In the genomic region with DNA sequence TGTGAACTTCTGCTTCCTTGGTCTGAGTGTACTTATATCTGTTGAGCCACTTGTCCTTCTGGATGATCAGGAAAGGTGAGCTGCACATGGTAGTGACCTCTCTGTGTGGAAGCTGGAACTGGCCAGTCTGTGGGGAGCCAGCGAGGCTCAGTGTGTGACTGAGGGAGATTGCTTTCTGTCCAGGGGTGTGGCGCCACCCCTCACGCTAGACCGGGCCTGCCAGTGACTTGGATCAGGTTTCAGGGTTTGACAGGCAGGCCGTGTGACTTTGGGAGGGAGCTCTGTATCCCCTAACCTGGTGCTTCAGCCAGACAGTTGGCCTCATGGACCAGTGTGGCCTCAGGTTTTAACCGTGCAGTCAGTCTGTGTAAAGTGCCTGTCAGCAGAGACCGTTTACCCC, we compare ENCODE assay signal across 11 mouse cellular contexts. TPM values are rescaled to one million over a fixed set of nuclear protein-coding genes. Genes with fewer than 3 reads are reported as not detected.
DNase-seq lines count a peak whose midpoint lies in the region; ATAC-seq and TF ChIP-seq lines count a peak whose summit lies in the region.
"Had no signal": no experiment of that assay in that cellular context is flagged by ENCODE, and none has a peak within 500 bp of the region (broad histone marks: within the 10 kb centered on the region; RNA-seq: fewer than 3 reads in every experiment).

No protein-coding gene starts in this region.

- H3K9ac ChIP-seq in intestine, embryonic 14.5 days (ENCODE audit: low read length) = no peak overlapping the region
- H3K9ac ChIP-seq in intestine, postnatal 0 days (ENCODE audit: low read depth, low read length) = no peak overlapping the region
- peak overlapping the region; percentile 20; the same call in 1 of the 2 replicates for H3K9ac ChIP-seq in embryonic facial prominence, embryonic 12.5 days
- 0 out of 2 replicates have a peak overlapping the region, but pooled peaks have one; percentile 19 for H3K9ac ChIP-seq in midbrain, postnatal 0 days (replicated peaks; ENCODE audit: low read length, poor library complexity, severe bottlenecking)

- H3K36me3 ChIP-seq in intestine, embryonic 14.5 days (ENCODE audit: control insufficient read depth, insufficient read depth, low read length) = peaks cover 18% of the 10 kb centered on the region
- H3K36me3 ChIP-seq in intestine, postnatal 0 days (ENCODE audit: control insufficient read depth, insufficient read depth) = peaks cover 31% of the 10 kb centered on the region
- peaks cover 45% of the 10 kb centered on the region for H3K36me3 ChIP-seq in embryonic facial prominence, embryonic 12.5 days
- H3K36me3 ChIP-seq in midbrain, postnatal 0 days (ENCODE audit: insufficient read depth, low read length) = peaks cover 18% of the 10 kb centered on the region

- H3K4me1 ChIP-seq in intestine, embryonic 14.5 days (replicated peaks; ENCODE audit: control insufficient read depth, insufficient read depth, low read length) = peaks cover 10% of the 10 kb centered on the region; the same call in 1 of the 2 replicates
- H3K4me1 ChIP-seq in intestine, postnatal 0 days (replicated peaks; ENCODE audit: control insufficient read depth, insufficient read depth, low read length) = no peaks in the 10 kb centered on the region
- H3K4me1 ChIP-seq in embryonic facial prominence, embryonic 12.5 days = peaks cover 26% of the 10 kb centered on the region
- H3K4me1 ChIP-seq in midbrain, postnatal 0 days (ENCODE audit: insufficient read depth, low read length) = no peaks in the 10 kb centered on the region

- no peak overlapping the region for H3K4me2 ChIP-seq in intestine, embryonic 14.5 days (ENCODE audit: low read length)
- no peak overlapping the region for H3K4me2 ChIP-seq in intestine, postnatal 0 days (replicated peaks; ENCODE audit: low read depth)
- 0 out of 2 replicates have a peak overlapping the region, but pooled peaks have one; percentile 4 for H3K4me2 ChIP-seq in embryonic facial prominence, embryonic 12.5 days (replicated peaks)
- no peak overlapping the region for H3K4me2 ChIP-seq in midbrain, postnatal 0 days (ENCODE audit: low read depth, low read length, poor library complexity, severe bottlenecking)

- H3K4me3 ChIP-seq in intestine, embryonic 14.5 days (ENCODE audit: low read depth, low read length) = no peak overlapping the region
- H3K4me3 ChIP-seq in intestine, postnatal 0 days (ENCODE audit: low read depth, low read length) = no peak overlapping the region
- no peak overlapping the region for H3K4me3 ChIP-seq in embryonic facial prominence, embryonic 12.5 days
- H3K4me3 ChIP-seq in midbrain, postnatal 0 days (ENCODE audit: low read depth, low read length) = no peak overlapping the region
- H3K4me3 ChIP-seq: megakaryocyte, embryonic 14.5 days had no signal

- peak; percentile 36; the same call in 1 of the 2 replicates for ATAC-seq in intestine, embryonic 14.5 days (replicated peaks; ENCODE audit: low FRiP score, low TSS enrichment, low read depth)
- no peak for ATAC-seq in intestine, postnatal 0 days
- peak; percentile 71 for ATAC-seq in embryonic facial prominence, embryonic 12.5 days (ENCODE audit: insufficient number of reproducible peaks, insufficient read depth, low FRiP score, low TSS enrichment)
- ATAC-seq in midbrain, postnatal 0 days (ENCODE audit: low FRiP score) = no peak

- H3K9me3 ChIP-seq in intestine, embryonic 14.5 days (ENCODE audit: control insufficient read depth, low read length) = no peaks in the 10 kb centered on the region
- no peaks in the 10 kb centered on the region for H3K9me3 ChIP-seq in intestine, postnatal 0 days (ENCODE audit: control insufficient read depth)
- H3K9me3 ChIP-seq in embryonic facial prominence, embryonic 12.5 days = no peaks in the 10 kb centered on the region
- H3K9me3 ChIP-seq in midbrain, postnatal 0 days (ENCODE audit: low read length) = no peaks in the 10 kb centered on the region
- H3K9me3 ChIP-seq: megakaryocyte, embryonic 14.5 days had no signal

- H3K27me3 ChIP-seq in intestine, embryonic 14.5 days (replicated peaks; ENCODE audit: control insufficient read depth, insufficient read depth, low read length) = no peaks in the 10 kb centered on the region
- no peaks in the 10 kb centered on the region for H3K27me3 ChIP-seq in intestine, postnatal 0 days (replicated peaks; ENCODE audit: control insufficient read depth, insufficient read depth, low read length)
- H3K27me3 ChIP-seq in embryonic facial prominence, embryonic 12.5 days = no peaks in the 10 kb centered on the region
- H3K27me3 ChIP-seq in midbrain, postnatal 0 days (ENCODE audit: insufficient read depth, low read length) = no peaks in the 10 kb centered on the region
- H3K27me3 ChIP-seq: CH12.LX; megakaryocyte, embryonic 14.5 days had no signal

- no peak for DNase-seq in intestine, embryonic 14.5 days (ENCODE audit: low spot score)
- peak; percentile 44 for DNase-seq in heart, postnatal 4 days
- DNase-seq in midbrain, postnatal 0 days (ENCODE audit: low spot score) = no peak
- DNase-seq in frontal cortex, postnatal 25 days (ENCODE audit: low spot score in 2 of 2) = no peak
- DNase-seq in left cerebral cortex, adult 18-20 months (ENCODE audit: low spot score in 2 of 2) = no peak
- no peak for DNase-seq in cerebellum, postnatal 14 days

- 9% methylated on average over 7 of the region's 7 CpGs for WGBS in intestine, embryonic 14.5 days
- WGBS in intestine, postnatal 0 days = 23% methylated on average over 7 of the region's 7 CpGs
- WGBS in embryonic facial prominence, embryonic 12.5 days = 7% methylated on average over 7 of the region's 7 CpGs
- WGBS in midbrain, postnatal 0 days = 22% methylated on average over 7 of the region's 7 CpGs

- H3K27ac ChIP-seq in intestine, embryonic 14.5 days (ENCODE audit: low read depth) = no peak overlapping the region
- H3K27ac ChIP-seq in intestine, postnatal 0 days (ENCODE audit: low read depth, low read length) = no peak overlapping the region; the same call in 1 of the 2 replicates
- H3K27ac ChIP-seq in embryonic facial prominence, embryonic 12.5 days = peak overlapping the region; percentile 80
- H3K27ac ChIP-seq in midbrain, postnatal 0 days (ENCODE audit: low read depth, low read length) = no peak overlapping the region

- no peak for TF ChIP-seq CTCF in intestine, postnatal 0 days (IDR thresholded peaks at IDR 0.05; ENCODE audit: low read depth)
- no peak for TF ChIP-seq CTCF in midbrain, postnatal 0 days (IDR thresholded peaks at IDR 0.05)

RNA-seq across cellular contexts. Expression of a gene that starts 13.8 kb away (rescaled TPM):
- 29.9 and 30.9 TPM in 2 replicates for polyA plus RNA-seq in intestine, embryonic 14.5 days (2014; fragmentation: Nextera tagmentation; extraction: Ambion mirVana)
- 9.7 and 9.8 TPM in 2 replicates for polyA plus RNA-seq in intestine, postnatal 0 days (2015; fragmentation: Nextera tagmentation; extraction: Ambion mirVana)
- polyA plus RNA-seq in embryonic facial prominence, embryonic 12.5 days (2016; fragmentation: Nextera tagmentation; extraction: Ambion mirVana) = 54.4 and 56.5 TPM in 2 replicates
- total RNA-seq in heart, postnatal 4 days (2021) = 10 to 100 TPM; 19.2 to 21.7 TPM
- 31.0 and 34.4 TPM in 2 replicates for total RNA-seq in midbrain, postnatal 0 days (2014; rRNA removed)
- polyA plus RNA-seq in midbrain, postnatal 0 days (2015; fragmentation: Nextera tagmentation; extraction: Ambion mirVana) = 30.1 and 30.8 TPM in 2 replicates
- 10 to 100 TPM; 38.8 to 47.7 TPM for total RNA-seq in left cerebral cortex, adult 18-20 months (2021)

RNA-seq across cellular contexts. Expression of a gene that starts 22.3 kb away (rescaled TPM):
- polyA plus RNA-seq in intestine, embryonic 14.5 days (2014; fragmentation: Nextera tagmentation; extraction: Ambion mirVana) = 0.20 TPM in 1 of 2 replicates, not detected in the other
- polyA plus RNA-seq in intestine, postnatal 0 days (2015; fragmentation: Nextera tagmentation; extraction: Ambion mirVana) = not detected in 2 replicates
- polyA plus RNA-seq in embryonic facial prominence, embryonic 12.5 days (2016; fragmentation: Nextera tagmentation; extraction: Ambion mirVana) = not detected in 2 replicates
- not detected for total RNA-seq in heart, postnatal 4 days (2021)
- total RNA-seq in midbrain, postnatal 0 days (2014; rRNA removed) = 1.9 and 4.5 TPM in 2 replicates
- 0.52 and 0.76 TPM in 2 replicates for polyA plus RNA-seq in midbrain, postnatal 0 days (2015; fragmentation: Nextera tagmentation; extraction: Ambion mirVana)
- 1 to 10 TPM; 2.3 to 4.9 TPM for total RNA-seq in left cerebral cortex, adult 18-20 months (2021)
- total RNA-seq: CH12.LX; common myeloid progenitor, adult 5-6 weeks had no signal

RNA-seq across cellular contexts. Expression of a gene that starts 37.7 kb away (rescaled TPM):
- 3.5 and 3.8 TPM in 2 replicates for polyA plus RNA-seq in intestine, embryonic 14.5 days (2014; fragmentation: Nextera tagmentation; extraction: Ambion mirVana)
- 4.7 and 8.0 TPM in 2 replicates for polyA plus RNA-seq in intestine, postnatal 0 days (2015; fragmentation: Nextera tagmentation; extraction: Ambion mirVana)
- polyA plus RNA-seq in embryonic facial prominence, embryonic 12.5 days (2016; fragmentation: Nextera tagmentation; extraction: Ambion mirVana) = not detected in 2 replicates
- total RNA-seq in heart, postnatal 4 days (2021) = 100 to 1,000 TPM; 865 to 923 TPM
- 0.05 TPM in 1 of 2 replicates, not detected in the other for total RNA-seq in midbrain, postnatal 0 days (2014; rRNA removed)
- 0.10 and 0.12 TPM in 2 replicates for polyA plus RNA-seq in midbrain, postnatal 0 days (2015; fragmentation: Nextera tagmentation; extraction: Ambion mirVana)
- total RNA-seq in left cerebral cortex, adult 18-20 months (2021) = under 1 TPM; 0.16 to 0.46 TPM
- total RNA-seq: common myeloid progenitor, adult 5-6 weeks had no signal

RNA-seq across cellular contexts. Expression of a gene that starts 42.4 kb away (rescaled TPM):
- polyA plus RNA-seq in intestine, embryonic 14.5 days (2014; fragmentation: Nextera tagmentation; extraction: Ambion mirVana) = 0.51 TPM in 1 of 2 replicates, not detected in the other
- polyA plus RNA-seq in intestine, postnatal 0 days (2015; fragmentation: Nextera tagmentation; extraction: Ambion mirVana) = not detected in 2 replicates
- not detected in 2 replicates for polyA plus RNA-seq in embryonic facial prominence, embryonic 12.5 days (2016; fragmentation: Nextera tagmentation; extraction: Ambion mirVana)
- total RNA-seq in heart, postnatal 4 days (2021) = 1 to 10 TPM in 1 of 2 experiments, under 1 TPM in 1; 0.61 to 1.3 TPM
- not detected in 2 replicates for total RNA-seq in midbrain, postnatal 0 days (2014; rRNA removed)
- 0.27 and 0.43 TPM in 2 replicates for polyA plus RNA-seq in midbrain, postnatal 0 days (2015; fragmentation: Nextera tagmentation; extraction: Ambion mirVana)
- not detected for total RNA-seq in left cerebral cortex, adult 18-20 months (2021)
- total RNA-seq: common myeloid progenitor, adult 5-6 weeks had no signal

RNA-seq across cellular contexts. Expression of a gene that starts 59.7 kb away (rescaled TPM):
- 0.30 TPM in 1 of 2 replicates, not detected in the other for polyA plus RNA-seq in intestine, embryonic 14.5 days (2014; fragmentation: Nextera tagmentation; extraction: Ambion mirVana)
- polyA plus RNA-seq in intestine, postnatal 0 days (2015; fragmentation: Nextera tagmentation; extraction: Ambion mirVana) = 0.14 TPM in 1 of 2 replicates, not detected in the other
- polyA plus RNA-seq in embryonic facial prominence, embryonic 12.5 days (2016; fragmentation: Nextera tagmentation; extraction: Ambion mirVana) = 0.31 and 0.53 TPM in 2 replicates
- total RNA-seq in heart, postnatal 4 days (2021) = not detected
- not detected in 2 replicates for total RNA-seq in midbrain, postnatal 0 days (2014; rRNA removed)
- polyA plus RNA-seq in midbrain, postnatal 0 days (2015; fragmentation: Nextera tagmentation; extraction: Ambion mirVana) = 0.07 and 0.12 TPM in 2 replicates
- not detected for total RNA-seq in left cerebral cortex, adult 18-20 months (2021)
- total RNA-seq: CH12.LX; common myeloid progenitor, adult 5-6 weeks had no signal

Comparison
In these comparisons a context has a peak if more than half of its experiments do, and no peak if none do; other contexts are left out.
1. ATAC-seq: peak in intestine, embryonic 14.5 days (single experiment) and embryonic facial prominence, embryonic 12.5 days (single experiment); none in intestine, postnatal 0 days (single experiment) and midbrain, postnatal 0 days (single experiment).
2. H3K9ac ChIP-seq: peak in embryonic facial prominence, embryonic 12.5 days (single experiment) and midbrain, postnatal 0 days (single experiment); none in intestine, embryonic 14.5 days (single experiment) and intestine, postnatal 0 days (single experiment).